Mouse (Mus musculus): ENCODE data around the gene Psen2. TPM values are rescaled to one million over a fixed set of nuclear protein-coding genes. Genes with fewer than 3 reads are reported as not detected.

The Psen2 gene
- total and polyA plus RNA-seq, 3 experiments: 23.4 to 46.1 (median 45.3) TPM

DNA sequence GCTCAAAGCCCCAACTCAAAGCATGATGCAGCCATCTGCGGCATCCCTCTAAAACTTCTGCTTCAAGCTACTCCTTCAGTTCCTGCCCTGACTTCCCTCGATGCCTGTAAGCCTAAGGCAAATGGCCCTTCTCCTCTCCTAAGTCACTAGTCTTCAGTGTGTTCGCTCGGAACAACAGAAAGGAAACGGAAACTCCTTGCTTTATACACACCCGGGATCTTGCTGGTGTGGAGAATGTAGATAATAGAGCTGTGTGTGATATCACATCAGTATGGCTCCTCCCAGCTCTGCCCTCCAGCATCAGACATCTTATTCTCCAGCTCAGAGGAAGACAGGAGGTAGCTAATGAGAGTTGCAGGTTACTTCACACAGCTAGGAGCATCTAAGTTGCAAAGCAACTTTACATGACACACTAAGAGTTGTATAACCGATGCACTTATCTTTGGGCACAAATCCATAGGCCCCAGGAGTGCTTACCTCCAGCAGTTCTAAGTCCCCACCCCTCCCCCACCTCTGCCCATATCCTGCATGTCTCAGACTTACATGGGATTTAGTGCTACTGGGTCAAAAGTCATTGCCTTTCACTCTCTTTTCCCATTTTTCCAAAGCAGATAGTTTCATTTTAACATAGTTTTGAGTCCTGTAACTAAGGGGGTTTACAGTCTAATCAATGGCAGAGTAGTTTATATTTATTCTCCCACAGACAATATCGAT lies 1.2 kb downstream of the Psen2 start (continued):
- no peak for TF ChIP-seq EP300 (IDR thresholded peaks at IDR 0.05; ENCODE audit: low read length)

DNA sequence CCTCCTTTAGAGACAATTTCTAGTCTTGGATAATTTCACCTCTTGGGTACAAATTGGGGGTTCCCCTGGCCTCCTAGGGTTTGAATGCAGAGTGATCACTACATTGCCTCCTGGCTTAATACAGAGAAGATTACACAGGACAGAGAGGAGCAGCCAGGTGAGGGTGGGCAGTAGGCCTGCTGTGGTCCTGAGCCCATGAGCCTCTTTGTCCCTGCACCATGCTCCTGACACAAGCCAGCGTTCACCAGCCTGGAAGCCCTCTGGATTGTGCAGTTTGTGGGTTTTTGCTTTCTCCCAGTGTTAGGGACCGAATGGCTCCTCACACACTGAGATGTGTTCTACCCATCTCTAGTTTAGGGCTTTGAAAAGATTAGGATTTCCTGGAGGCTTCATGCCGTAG lies 1.8 kb downstream of the Psen2 start:
- Histone ChIP-seq H3K9ac (ENCODE audit: insufficient read depth, low read depth) (no peak overlapping the region), H3K4me3 (replicated peaks in 1 of 3; ENCODE audit: low read depth in 2 of 3, low read length in 2 of 3, poor library complexity in 1 of 3) (no peak overlapping the region)

DNA sequence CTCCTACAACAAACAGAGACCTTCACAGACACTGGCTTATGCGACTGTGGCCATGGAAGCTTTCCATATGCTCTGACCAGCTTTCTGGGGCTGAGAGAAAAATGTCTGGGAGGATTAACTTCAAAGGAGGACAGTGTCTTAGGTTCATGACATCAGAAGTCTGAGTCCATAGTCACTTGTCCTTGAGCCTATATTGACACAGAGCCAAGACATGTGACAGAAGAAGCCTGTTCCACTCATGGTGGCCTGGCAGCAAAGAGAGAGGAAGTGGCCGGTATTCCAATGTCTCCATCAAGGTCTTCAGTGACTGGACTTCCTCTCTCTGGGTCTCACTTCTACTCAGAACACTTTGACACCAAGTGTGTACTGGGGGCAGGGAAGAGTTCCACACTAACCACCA lies 2.4 kb downstream of the Psen2 start:
- peaks cover 3% of the 10 kb centered on the region for H3K9me3 ChIP-seq (replicated peaks; ENCODE audit: low read length)
- TF ChIP-seq ELF1 (IDR thresholded peaks at IDR 0.05; ENCODE audit: low read depth, low read length): no peak
- TF ChIP-seq USF2 (conservative IDR thresholded peaks at IDR 0.05; ENCODE audit: low read depth, low read length): no peak
- TF ChIP-seq RAD21 (IDR thresholded peaks at IDR 0.05; ENCODE audit: low read depth, low read length): no peak
- TF ChIP-seq TCF12 (IDR thresholded peaks at IDR 0.05; ENCODE audit: low read depth, low read length): no peak
- no peak for TF ChIP-seq E2F4 (IDR thresholded peaks at IDR 0.05; ENCODE audit: insufficient replicate concordance, low read depth, low read length)
- no peak for TF ChIP-seq CHD1 (IDR thresholded peaks at IDR 0.05; ENCODE audit: low read depth, low read length)
- no peak for TF ChIP-seq MAFK (IDR thresholded peaks at IDR 0.05; ENCODE audit: insufficient replicate concordance, low read length)
- TF ChIP-seq CTCF (conservative IDR thresholded peaks at IDR 0.05 in 1 of 2, IDR thresholded peaks at IDR 0.05 in 1 of 2; ENCODE audit: low read depth in 2 of 2, low read length in 2 of 2): no peak
- TF ChIP-seq USF1 (IDR thresholded peaks at IDR 0.05; ENCODE audit: low read depth, low read length): no peak
- TF ChIP-seq POLR2A (IDR thresholded peaks at IDR 0.05; ENCODE audit: low read depth, low read length): no peak
- in situ Hi-C loops (cut with MboI; ENCODE audit: low pct_ligation_motif_present, low pct_unique_long_range_greater_than_20kb, low sequenced_read_pairs): loop anchor here (25.0 kb wide), 2 partner anchors 276 to 501 kb away; no protein-coding TSS in a partner anchor
- peaks cover 9 to 61% of the 10 kb centered on the region in 2 experiments for H3K4me1 ChIP-seq (ENCODE audit: control insufficient read depth in 1 of 2, insufficient read depth in 2 of 2)
- H3K27me3 ChIP-seq (replicated peaks): no peaks in the 10 kb centered on the region
- H3K4me2 ChIP-seq (ENCODE audit: insufficient read depth, low read depth, poor library complexity, severe bottlenecking): no peak overlapping the region
- H3K9ac ChIP-seq (ENCODE audit: insufficient read depth, low read depth): no peak overlapping the region
- no peak overlapping the region for H3K4me3 ChIP-seq (replicated peaks in 1 of 3; ENCODE audit: low read depth in 2 of 3, low read length in 2 of 3, poor library complexity in 1 of 3)
- H3K27ac ChIP-seq (ENCODE audit: insufficient read depth, low read depth): no peak overlapping the region
- H3K79me2 ChIP-seq (replicated peaks; ENCODE audit: control insufficient read depth, extremely low read depth, insufficient read depth, poor library complexity, severe bottlenecking): no peaks in the 10 kb centered on the region
- no peaks in the 10 kb centered on the region for H3K36me3 ChIP-seq (replicated peaks in 1 of 2; ENCODE audit: control insufficient read depth in 1 of 2, insufficient read depth in 1 of 2, low read length in 1 of 2)
- no peak for DNase-seq (ENCODE audit: extremely low read depth)
- dilution Hi-C loops (cut with MboI; ENCODE audit: extremely low pct_ligation_motif_present, extremely low pct_unique_long_range_greater_than_20kb, low sequenced_read_pairs): no loop called here

More for the DNA sequence above, 1.8 kb downstream of the Psen2 start:
- dilution Hi-C loops (cut with MboI; ENCODE audit: extremely low pct_ligation_motif_present, extremely low pct_unique_long_range_greater_than_20kb, low sequenced_read_pairs): no loop called here
- no peaks in the 10 kb centered on the region for H3K79me2 ChIP-seq (replicated peaks; ENCODE audit: control insufficient read depth, extremely low read depth, insufficient read depth, poor library complexity, severe bottlenecking)
- peaks cover 3% of the 10 kb centered on the region for H3K9me3 ChIP-seq (replicated peaks; ENCODE audit: low read length)
- H3K4me2 ChIP-seq (ENCODE audit: insufficient read depth, low read depth, poor library complexity, severe bottlenecking): no peak overlapping the region
- H3K27me3 ChIP-seq (replicated peaks): no peaks in the 10 kb centered on the region
- H3K36me3 ChIP-seq (replicated peaks in 1 of 2; ENCODE audit: control insufficient read depth in 1 of 2, insufficient read depth in 1 of 2, low read length in 1 of 2): no peaks in the 10 kb centered on the region
- in situ Hi-C loops (cut with MboI; ENCODE audit: low pct_ligation_motif_present, low pct_unique_long_range_greater_than_20kb, low sequenced_read_pairs): loop anchor here (25.0 kb wide), 2 partner anchors 276 to 501 kb away; no protein-coding TSS in a partner anchor
- peaks cover 9 to 61% of the 10 kb centered on the region in 2 experiments for H3K4me1 ChIP-seq (ENCODE audit: control insufficient read depth in 1 of 2, insufficient read depth in 2 of 2)
- no peak overlapping the region for H3K27ac ChIP-seq (ENCODE audit: insufficient read depth, low read depth)
- no peak for DNase-seq (ENCODE audit: extremely low read depth)
- TF ChIP-seq USF1 (IDR thresholded peaks at IDR 0.05; ENCODE audit: low read depth, low read length): no peak
- no peak for TF ChIP-seq ETS1 (conservative IDR thresholded peaks at IDR 0.05; ENCODE audit: low read depth, low read length)
- no peak for TF ChIP-seq MAFK (IDR thresholded peaks at IDR 0.05; ENCODE audit: insufficient replicate concordance, low read length)
- TF ChIP-seq CTCF (conservative IDR thresholded peaks at IDR 0.05 in 1 of 2, IDR thresholded peaks at IDR 0.05 in 1 of 2; ENCODE audit: low read depth in 2 of 2, low read length in 2 of 2): no peak
- TF ChIP-seq ZMIZ1 (IDR thresholded peaks at IDR 0.05; ENCODE audit: low read depth, low read length): no peak
- no peak for TF ChIP-seq MXI1 (IDR thresholded peaks at IDR 0.05; ENCODE audit: low read depth, low read length)
- no peak for TF ChIP-seq ZNF384 (IDR thresholded peaks at IDR 0.05; ENCODE audit: low read depth, low read length)
- TF ChIP-seq HCFC1 (IDR thresholded peaks at IDR 0.05; ENCODE audit: low read depth, low read length): no peak
- no peak for TF ChIP-seq POLR2AphosphoS2 (IDR thresholded peaks at IDR 0.05; ENCODE audit: low read depth, low read length)
- TF ChIP-seq MYC (IDR thresholded peaks at IDR 0.05; ENCODE audit: low read depth, low read length): no peak
- TF ChIP-seq IRF4 (IDR thresholded peaks at IDR 0.05; ENCODE audit: low read depth, low read length): no peak
- no peak for TF ChIP-seq KAT2A (IDR thresholded peaks at IDR 0.05; ENCODE audit: insufficient replicate concordance, low read length)
- TF ChIP-seq MEF2A (IDR thresholded peaks at IDR 0.05; ENCODE audit: borderline replicate concordance, low read depth, low read length): no peak
- no peak for TF ChIP-seq MAX (IDR thresholded peaks at IDR 0.05; ENCODE audit: low read length)

Measured in CH12.LX (cell line).